Mouse (Mus musculus): ENCODE measurements around the gene Ccdc102a. TPM values are rescaled to one million over a fixed set of nuclear protein-coding genes. Genes with fewer than 3 reads are reported as not detected.

Ccdc102a gene
- total and polyA plus RNA-seq, 2 experiments from 2014 or later: 4.8 to 8.1 TPM

DNA sequence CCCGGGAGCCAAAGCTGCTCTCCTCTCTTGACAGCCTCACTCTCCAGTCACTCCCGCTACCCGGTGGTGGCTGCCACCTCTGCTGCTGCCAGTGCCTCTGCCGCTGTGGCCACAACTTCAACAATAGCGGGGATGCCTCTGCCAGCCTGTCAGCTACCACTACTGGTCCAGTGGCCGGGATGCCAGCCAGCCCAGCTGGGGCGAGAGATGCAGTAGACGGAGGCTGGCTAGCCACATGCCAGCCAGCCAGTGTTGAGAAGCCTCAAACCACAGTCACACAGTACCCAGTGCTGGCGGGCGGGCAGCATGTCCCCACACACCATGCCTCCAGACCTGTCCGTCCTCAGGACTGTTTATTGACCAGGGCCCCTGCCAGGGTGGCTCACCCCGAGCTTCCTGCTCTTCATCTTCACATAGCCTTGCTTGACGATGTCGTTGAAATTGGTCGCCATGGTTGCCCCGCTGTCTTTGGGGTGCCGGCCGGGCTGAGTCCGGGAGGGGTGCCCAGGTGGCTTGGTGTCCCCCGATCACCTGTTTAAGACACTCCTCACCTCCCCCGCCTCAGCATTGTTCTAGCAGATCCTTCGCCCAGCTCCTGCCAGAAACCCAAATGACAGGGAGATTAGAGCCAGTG, 47.3 kb downstream of the Ccdc102a start:
- ATAC-seq: peak; percentile 70
- 5% methylated on average over 22 of the region's 22 CpGs for WGBS

DNA sequence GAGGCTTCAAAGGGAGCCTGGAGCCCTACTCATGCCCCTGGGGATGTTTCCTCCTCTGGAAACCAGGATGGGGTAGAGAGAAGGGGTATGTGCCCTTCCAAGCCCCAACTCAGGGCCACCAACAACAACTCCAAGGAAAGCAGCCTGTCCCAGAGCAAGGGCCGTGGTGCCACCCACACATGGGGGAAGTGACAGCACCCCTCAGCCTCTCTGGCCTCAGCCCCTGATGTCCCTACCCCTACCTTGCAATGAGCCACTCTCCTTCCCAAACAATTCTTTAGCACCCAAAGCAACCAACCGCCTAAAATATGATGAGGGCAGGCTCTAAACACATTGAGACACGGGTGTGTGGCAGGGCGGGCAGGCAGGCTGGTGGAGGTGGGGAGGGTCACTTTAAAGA, 47.9 kb downstream of the Ccdc102a start:
- Histone ChIP-seq H3K27me3 (ENCODE audit: insufficient read depth, low read length) (no peaks in the 10 kb centered on the region; the same call in 1 of the 2 replicates), H3K9me3 (ENCODE audit: low read length) (no peaks in the 10 kb centered on the region), H3K4me3 (ENCODE audit: low read depth, low read length) (peak overlapping the region; percentile 63), H3K36me3 (ENCODE audit: insufficient read depth) (peaks cover 24% of the 10 kb centered on the region), H3K27ac (ENCODE audit: low read depth, low read length) (peak overlapping the region; percentile 80), H3K4me2 (ENCODE audit: low read depth) (peak overlapping the region; percentile 62), H3K9ac (peak overlapping the region; percentile 63), H3K4me1 (ENCODE audit: insufficient read depth) (peaks cover 24% of the 10 kb centered on the region)
- no peak for TF ChIP-seq CTCF (IDR thresholded peaks at IDR 0.05; ENCODE audit: low read depth)
- 9% methylated on average over 4 of the region's 4 CpGs for WGBS
- DNase-seq (no peak), ATAC-seq (no peak)

More for the DNA sequence above, 47.3 kb downstream of the Ccdc102a start:
- Histone ChIP-seq H3K9me3 (ENCODE audit: low read length) (no peaks in the 10 kb centered on the region), H3K4me1 (ENCODE audit: insufficient read depth) (peaks cover 28% of the 10 kb centered on the region), H3K9ac (peak overlapping the region; percentile 63), H3K4me2 (ENCODE audit: low read depth) (peak overlapping the region; percentile 62), H3K27ac (ENCODE audit: low read depth, low read length) (peak overlapping the region; percentile 80), H3K4me3 (ENCODE audit: low read depth, low read length) (peak overlapping the region; percentile 63), H3K36me3 (ENCODE audit: insufficient read depth) (peaks cover 19% of the 10 kb centered on the region), H3K27me3 (ENCODE audit: insufficient read depth, low read length) (no peaks in the 10 kb centered on the region; the same call in 1 of the 2 replicates)
- DNase-seq: peak; percentile 71
- no peak for TF ChIP-seq CTCF (IDR thresholded peaks at IDR 0.05; ENCODE audit: low read depth)

DNA sequence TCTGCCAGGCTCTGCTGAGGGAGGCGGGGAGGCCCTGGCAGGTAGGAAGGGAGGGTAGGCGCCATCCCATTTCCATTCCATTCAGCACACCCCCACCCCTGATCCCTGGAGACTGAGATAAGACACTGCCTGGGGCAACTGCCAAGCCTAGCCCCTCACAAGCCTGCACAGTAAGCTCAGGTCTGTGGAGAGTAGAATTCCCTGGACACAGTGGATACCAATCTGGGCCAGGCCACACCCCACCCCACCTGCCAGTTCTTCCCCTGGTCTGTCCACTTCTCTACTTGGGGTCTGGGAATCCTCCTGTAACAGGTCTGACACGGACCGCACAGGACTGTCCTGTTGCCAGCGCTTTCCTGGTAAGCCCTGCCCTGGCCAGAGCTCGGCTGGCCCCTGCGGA, 48.8 kb downstream of the Ccdc102a start:
- Histone ChIP-seq H3K27ac (ENCODE audit: low read depth, low read length) (no peak overlapping the region), H3K4me1 (ENCODE audit: insufficient read depth) (peaks cover 17% of the 10 kb centered on the region), H3K9ac (peak overlapping the region; percentile 63), H3K9me3 (ENCODE audit: low read length) (no peaks in the 10 kb centered on the region), H3K4me3 (ENCODE audit: low read depth, low read length) (peak overlapping the region; percentile 63), H3K4me2 (ENCODE audit: low read depth) (peak overlapping the region; percentile 62), H3K36me3 (ENCODE audit: insufficient read depth) (peaks cover 33% of the 10 kb centered on the region), H3K27me3 (ENCODE audit: insufficient read depth, low read length) (no peaks in the 10 kb centered on the region)
- ATAC-seq (no peak), DNase-seq (no peak)
- no peak for TF ChIP-seq CTCF (IDR thresholded peaks at IDR 0.05; ENCODE audit: low read depth)
- WGBS: 53% methylated on average over 7 of the region's 7 CpGs

DNA sequence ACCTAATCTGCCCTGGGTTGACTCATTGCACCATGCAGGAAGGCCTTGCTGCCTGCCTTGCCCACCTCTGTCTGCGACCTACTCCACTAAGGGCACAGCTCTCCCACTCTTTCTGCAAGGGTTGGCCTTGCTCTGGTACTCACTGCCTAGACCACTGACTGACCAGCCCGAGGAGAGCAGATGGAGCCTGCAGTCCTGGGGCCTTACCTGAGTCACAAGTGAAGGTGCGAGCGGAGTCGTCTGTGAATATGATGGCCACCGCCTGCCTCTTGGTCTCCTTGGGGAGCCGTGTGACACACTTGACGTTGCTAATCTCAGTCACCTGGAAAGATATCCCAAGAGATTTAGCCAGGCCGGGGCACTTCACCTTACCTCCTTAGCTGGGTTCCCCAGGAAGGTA, 51.0 kb downstream of the Ccdc102a start:
- DNase-seq: no peak
- Histone ChIP-seq H3K36me3 (ENCODE audit: insufficient read depth) (peaks cover 49% of the 10 kb centered on the region), H3K27me3 (ENCODE audit: insufficient read depth, low read length) (no peaks in the 10 kb centered on the region), H3K27ac (ENCODE audit: low read depth, low read length) (no peak overlapping the region), H3K4me2 (ENCODE audit: low read depth) (no peak overlapping the region), H3K9ac (no peak overlapping the region), H3K4me1 (ENCODE audit: insufficient read depth) (peaks cover 17% of the 10 kb centered on the region), H3K4me3 (ENCODE audit: low read depth, low read length) (no peak overlapping the region), H3K9me3 (ENCODE audit: low read length) (no peaks in the 10 kb centered on the region)
- ATAC-seq: no peak
- no peak for TF ChIP-seq CTCF (IDR thresholded peaks at IDR 0.05; ENCODE audit: low read depth)
- WGBS: 91% methylated on average over 9 of the region's 9 CpGs

DNA sequence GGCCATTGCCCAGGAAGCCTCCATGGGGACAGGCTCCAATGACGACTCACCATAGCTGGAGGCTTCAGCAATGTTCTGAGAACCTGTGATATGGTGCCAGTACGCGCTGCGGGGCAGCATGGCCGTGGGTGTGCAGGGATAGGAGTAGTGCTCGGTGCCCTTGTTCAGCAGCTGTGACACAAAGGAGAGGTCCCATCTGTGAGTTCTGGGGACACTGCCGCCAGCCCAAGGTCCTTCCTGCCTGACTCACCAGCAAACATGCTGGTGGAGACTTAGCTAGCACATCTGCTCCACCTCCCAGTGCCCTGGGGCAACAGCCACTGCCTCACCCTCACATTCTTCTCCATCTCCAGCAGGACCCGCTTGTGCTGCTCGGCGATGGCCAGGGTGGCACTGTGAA, 52.6 kb downstream of the Ccdc102a start:
- WGBS: 87% methylated on average over 10 of the region's 10 CpGs
- no peaks in the 10 kb centered on the region for H3K9me3 ChIP-seq (ENCODE audit: low read length)
- DNase-seq: no peak
- no peak overlapping the region for H3K27ac ChIP-seq (ENCODE audit: low read depth, low read length)
- H3K4me2 ChIP-seq (ENCODE audit: low read depth): no peak overlapping the region
- H3K4me3 ChIP-seq (ENCODE audit: low read depth, low read length): no peak overlapping the region
- H3K9ac ChIP-seq: no peak overlapping the region
- peaks cover 14% of the 10 kb centered on the region for H3K4me1 ChIP-seq (ENCODE audit: insufficient read depth)
- no peak for TF ChIP-seq CTCF (IDR thresholded peaks at IDR 0.05; ENCODE audit: low read depth)
- ATAC-seq: no peak
- no peaks in the 10 kb centered on the region for H3K27me3 ChIP-seq (ENCODE audit: insufficient read depth, low read length)
- H3K36me3 ChIP-seq (ENCODE audit: insufficient read depth): peaks cover 57% of the 10 kb centered on the region

DNA sequence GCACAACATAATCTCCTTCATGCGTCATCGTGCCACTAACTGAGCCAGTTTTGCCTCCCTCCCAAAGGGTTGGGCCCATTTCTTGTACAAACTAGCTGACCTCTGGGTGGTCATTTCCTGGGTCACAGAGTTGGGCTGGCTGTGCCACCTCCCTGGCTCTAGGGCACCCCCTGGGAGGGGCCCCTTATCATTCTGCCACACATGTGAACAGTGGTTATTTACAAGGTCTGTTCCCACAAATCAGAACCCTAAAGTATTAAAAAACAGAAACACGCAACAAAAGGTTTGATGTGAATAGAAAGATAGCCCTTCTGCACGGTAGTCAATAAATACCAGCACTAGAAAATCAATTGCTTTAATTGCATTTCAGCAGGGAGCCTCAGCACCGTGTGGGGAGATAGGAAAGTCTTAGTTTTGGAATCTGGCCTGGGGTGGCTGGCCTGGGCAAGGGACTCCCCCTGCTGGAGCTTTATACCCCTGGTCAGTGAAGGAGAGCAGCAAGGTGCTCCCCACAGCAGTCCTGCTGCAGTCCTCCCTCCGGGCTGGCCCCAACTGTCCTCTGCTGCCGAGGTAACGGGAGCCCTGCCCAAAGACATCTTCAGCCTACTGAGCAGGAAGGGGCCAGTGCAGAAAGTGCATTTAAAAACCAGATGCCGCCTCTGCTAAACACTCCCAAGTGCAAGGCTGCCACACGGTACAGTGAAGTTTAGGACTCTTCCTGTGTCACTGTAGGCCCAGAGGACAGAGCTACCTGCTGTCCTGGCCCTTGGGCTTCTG, 53.8 kb downstream of the Ccdc102a start:
- Histone ChIP-seq H3K27ac (ENCODE audit: low read depth, low read length) (no peak overlapping the region), H3K4me1 (ENCODE audit: insufficient read depth) (peaks cover 8% of the 10 kb centered on the region), H3K4me3 (ENCODE audit: low read depth, low read length) (no peak overlapping the region), H3K9me3 (ENCODE audit: low read length) (no peaks in the 10 kb centered on the region), H3K36me3 (ENCODE audit: insufficient read depth) (peaks cover 62% of the 10 kb centered on the region), H3K9ac (no peak overlapping the region), H3K4me2 (ENCODE audit: low read depth) (no peak overlapping the region), H3K27me3 (ENCODE audit: insufficient read depth, low read length) (no peaks in the 10 kb centered on the region)
- 78% methylated on average over 10 of the region's 10 CpGs for WGBS
- no peak for TF ChIP-seq CTCF (IDR thresholded peaks at IDR 0.05; ENCODE audit: low read depth)
- ATAC-seq (no peak), DNase-seq (no peak)
